Mouse (Mus musculus): Measurements from ENCODE around the gene Dmgdh. TPM values are rescaled to one million over a fixed set of nuclear protein-coding genes. Genes with fewer than 3 reads are reported as not detected.

Gene Dmgdh
- total RNA-seq, 1 experiment = 2.1 TPM

DNA sequence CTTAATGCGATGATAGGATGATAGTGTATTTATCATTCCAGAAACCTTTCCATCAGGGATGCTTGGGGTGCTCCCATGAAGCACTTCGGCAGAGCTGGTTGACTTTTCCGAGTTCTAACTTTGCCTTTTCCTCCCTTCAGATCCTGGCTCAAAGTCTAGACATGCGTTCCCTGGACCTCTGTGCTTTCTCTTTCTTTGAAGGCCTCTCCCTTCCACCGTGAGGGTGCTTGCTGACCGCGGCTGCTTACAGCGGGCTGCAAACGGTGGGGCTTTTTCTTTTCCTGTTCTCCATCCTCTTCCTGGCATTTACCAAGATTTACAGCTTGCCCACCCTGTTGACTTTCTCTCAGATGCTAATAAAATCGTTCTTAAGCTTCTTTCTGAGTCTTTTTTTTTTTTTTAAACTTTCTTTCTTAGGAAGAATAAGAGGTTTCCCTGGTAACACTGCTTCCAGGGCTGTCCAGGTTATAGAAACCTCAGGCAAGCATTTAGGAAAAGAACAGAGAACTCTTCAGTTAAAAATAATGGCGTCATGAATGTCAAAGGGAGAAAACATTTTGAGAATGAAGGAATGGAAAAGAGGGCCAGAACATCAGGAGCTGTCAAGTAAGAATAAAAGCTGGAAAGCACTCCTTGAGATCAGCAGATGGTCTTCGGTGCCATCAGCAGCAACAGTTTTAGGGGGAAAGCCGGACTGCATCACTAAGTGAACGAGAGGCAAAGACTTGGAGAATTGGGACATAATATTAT, 84.1 kb downstream of the Dmgdh start:
- no peaks in the 10 kb centered on the region for H3K4me1 ChIP-seq (ENCODE audit: control insufficient read depth in 2 of 2, insufficient read depth in 2 of 2, low read length in 2 of 2, poor library complexity in 1 of 2)
- H3K9me3 ChIP-seq (ENCODE audit: control insufficient read depth, insufficient read depth, low read depth, low read length) = no peaks in the 10 kb centered on the region
- no peaks in the 10 kb centered on the region for H3K36me3 ChIP-seq (ENCODE audit: control insufficient read depth, insufficient read depth, low read length, poor library complexity, severe bottlenecking)
- DNase-seq (ENCODE audit: low read depth, low spot score) = no peak
- H3K4me3 ChIP-seq (ENCODE audit: insufficient read depth in 1 of 2, low read depth in 1 of 2, low read length in 2 of 2, poor library complexity in 1 of 2, severe bottlenecking in 1 of 2) = no peak overlapping the region
- in situ Hi-C loops (cut with MboI; ENCODE audit: low sequenced_read_pairs in 2 of 2, unreplicated experiment in 2 of 2) = no loop called here
- TF ChIP-seq CHD2 (IDR thresholded peaks at IDR 0.05; ENCODE audit: low read depth, low read length) (no peak), ZC3H11A (IDR thresholded peaks at IDR 0.05; ENCODE audit: borderline replicate concordance, low read depth, low read length) (no peak), MAFK (IDR thresholded peaks at IDR 0.05; ENCODE audit: insufficient read depth, low read depth, low read length) (no peak), ZNF384 (IDR thresholded peaks at IDR 0.05; ENCODE audit: low read depth, low read length) (no peak), HCFC1 (IDR thresholded peaks at IDR 0.05; ENCODE audit: borderline replicate concordance, insufficient read depth, low read length) (no peak)
- H3K27ac ChIP-seq (ENCODE audit: insufficient read depth, low read depth, low read length, poor library complexity, severe bottlenecking) = no peak overlapping the region
- no peak overlapping the region for H3K9ac ChIP-seq (ENCODE audit: insufficient read depth, low read depth, low read length, poor library complexity, severe bottlenecking)

- no peak overlapping the region for H3K9ac ChIP-seq (ENCODE audit: insufficient read depth, low read depth, low read length, poor library complexity, severe bottlenecking)
- no peak overlapping the region for H3K4me3 ChIP-seq (ENCODE audit: insufficient read depth in 1 of 2, low read depth in 1 of 2, low read length in 2 of 2, poor library complexity in 1 of 2, severe bottlenecking in 1 of 2)
- in situ Hi-C loops (cut with MboI; ENCODE audit: low sequenced_read_pairs in 2 of 2, unreplicated experiment in 2 of 2) = no loop called here
- H3K4me1 ChIP-seq (ENCODE audit: control insufficient read depth in 2 of 2, insufficient read depth in 2 of 2, low read length in 2 of 2, poor library complexity in 1 of 2) = no peaks in the 10 kb centered on the region
- no peak overlapping the region for H3K27ac ChIP-seq (ENCODE audit: insufficient read depth, low read depth, low read length, poor library complexity, severe bottlenecking)
- no peaks in the 10 kb centered on the region for H3K9me3 ChIP-seq (ENCODE audit: control insufficient read depth, insufficient read depth, low read depth, low read length)
- no peaks in the 10 kb centered on the region for H3K36me3 ChIP-seq (ENCODE audit: control insufficient read depth, insufficient read depth, low read length, poor library complexity, severe bottlenecking)
- no peak for DNase-seq (ENCODE audit: low read depth, low spot score)
- no peak for TF ChIP-seq ZC3H11A (IDR thresholded peaks at IDR 0.05; ENCODE audit: borderline replicate concordance, low read depth, low read length)
- TF ChIP-seq HCFC1 (IDR thresholded peaks at IDR 0.05; ENCODE audit: borderline replicate concordance, insufficient read depth, low read length) = no peak
- no peak for TF ChIP-seq CHD2 (IDR thresholded peaks at IDR 0.05; ENCODE audit: low read depth, low read length)
- no peak for TF ChIP-seq ZNF384 (IDR thresholded peaks at IDR 0.05; ENCODE audit: low read depth, low read length)
- TF ChIP-seq MAFK (IDR thresholded peaks at IDR 0.05; ENCODE audit: insufficient read depth, low read depth, low read length) = no peak
Measured at GRCm38 (mm10) chr13:93761831-93762230, 87.6 kb downstream of the Dmgdh start.

DNA sequence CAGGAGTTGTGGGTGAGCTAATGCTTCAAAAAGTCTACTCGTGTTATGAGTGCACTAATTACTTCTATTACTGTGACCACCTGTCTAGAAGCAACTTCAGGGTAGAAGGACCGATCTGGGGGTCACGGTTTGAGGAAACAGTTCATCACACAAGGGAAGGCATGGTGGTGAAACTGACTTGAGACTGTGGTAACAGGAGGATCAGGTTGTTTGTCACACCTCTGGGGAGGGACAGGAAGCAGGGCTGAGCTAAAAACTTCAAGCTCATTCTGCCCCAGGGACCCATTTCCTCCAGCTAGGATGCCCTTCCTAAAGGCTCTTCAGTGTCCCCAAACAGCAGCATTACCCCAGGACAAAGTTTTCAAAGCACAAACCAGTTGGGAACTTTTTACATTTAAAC, 88.6 kb downstream of the Dmgdh start:
- H3K9me3 ChIP-seq (ENCODE audit: control insufficient read depth, insufficient read depth, low read depth, low read length) = no peaks in the 10 kb centered on the region
- H3K4me1 ChIP-seq (ENCODE audit: control insufficient read depth in 2 of 2, insufficient read depth in 2 of 2, low read length in 2 of 2, poor library complexity in 1 of 2) = no peaks in the 10 kb centered on the region
- TF ChIP-seq HCFC1 (IDR thresholded peaks at IDR 0.05; ENCODE audit: borderline replicate concordance, insufficient read depth, low read length) (no peak), ZNF384 (IDR thresholded peaks at IDR 0.05; ENCODE audit: low read depth, low read length) (no peak), ZC3H11A (IDR thresholded peaks at IDR 0.05; ENCODE audit: borderline replicate concordance, low read depth, low read length) (no peak), CHD2 (IDR thresholded peaks at IDR 0.05; ENCODE audit: low read depth, low read length) (no peak), MAFK (IDR thresholded peaks at IDR 0.05; ENCODE audit: insufficient read depth, low read depth, low read length) (no peak)
- no peak overlapping the region for H3K4me3 ChIP-seq (ENCODE audit: insufficient read depth in 1 of 2, low read depth in 1 of 2, low read length in 2 of 2, poor library complexity in 1 of 2, severe bottlenecking in 1 of 2)
- H3K27ac ChIP-seq (ENCODE audit: insufficient read depth, low read depth, low read length, poor library complexity, severe bottlenecking) = no peak overlapping the region
- no peak for DNase-seq (ENCODE audit: low read depth, low spot score)
- no peak overlapping the region for H3K9ac ChIP-seq (ENCODE audit: insufficient read depth, low read depth, low read length, poor library complexity, severe bottlenecking)
- in situ Hi-C loops (cut with MboI; ENCODE audit: low sequenced_read_pairs in 2 of 2, unreplicated experiment in 2 of 2) = no loop called here
- H3K36me3 ChIP-seq (ENCODE audit: control insufficient read depth, insufficient read depth, low read length, poor library complexity, severe bottlenecking) = no peaks in the 10 kb centered on the region

- H3K36me3 ChIP-seq (ENCODE audit: control insufficient read depth, insufficient read depth, low read length, poor library complexity, severe bottlenecking) = no peaks in the 10 kb centered on the region
Measured at GRCm38 (mm10) chr13:93764321-93764973, 90.2 kb downstream of the Dmgdh start.

More at GRCm38 (mm10) chr13:93764321-93764973, 90.2 kb downstream of the Dmgdh start:
- Histone ChIP-seq H3K27ac (ENCODE audit: insufficient read depth, low read depth, low read length, poor library complexity, severe bottlenecking) (no peak overlapping the region), H3K9me3 (ENCODE audit: control insufficient read depth, insufficient read depth, low read depth, low read length) (no peaks in the 10 kb centered on the region), H3K4me1 (ENCODE audit: control insufficient read depth in 2 of 2, insufficient read depth in 2 of 2, low read length in 2 of 2, poor library complexity in 1 of 2) (no peaks in the 10 kb centered on the region), H3K9ac (ENCODE audit: insufficient read depth, low read depth, low read length, poor library complexity, severe bottlenecking) (no peak overlapping the region), H3K4me3 (ENCODE audit: insufficient read depth in 1 of 2, low read depth in 1 of 2, low read length in 2 of 2, poor library complexity in 1 of 2, severe bottlenecking in 1 of 2) (no peak overlapping the region)
- DNase-seq (ENCODE audit: low read depth, low spot score) = no peak
- in situ Hi-C loops (cut with MboI; ENCODE audit: low sequenced_read_pairs in 2 of 2, unreplicated experiment in 2 of 2) = no loop called here
- TF ChIP-seq ZC3H11A (IDR thresholded peaks at IDR 0.05; ENCODE audit: borderline replicate concordance, low read depth, low read length) (no peak), HCFC1 (IDR thresholded peaks at IDR 0.05; ENCODE audit: borderline replicate concordance, insufficient read depth, low read length) (no peak), ZNF384 (IDR thresholded peaks at IDR 0.05; ENCODE audit: low read depth, low read length) (no peak), CHD2 (IDR thresholded peaks at IDR 0.05; ENCODE audit: low read depth, low read length) (no peak), MAFK (IDR thresholded peaks at IDR 0.05; ENCODE audit: insufficient read depth, low read depth, low read length) (no peak)
